Mouse (Mus musculus): Measurements from ENCODE around the gene Whrn. TPM values are rescaled to one million over a fixed set of nuclear protein-coding genes. Genes with fewer than 3 reads are reported as not detected.
A peak's percentile ranks its signal among the peaks of the same experiment; 100 is the strongest.

The Whrn gene
- polyA plus RNA-seq, 1 experiment from 2014 or later: 5.9 TPM

DNA sequence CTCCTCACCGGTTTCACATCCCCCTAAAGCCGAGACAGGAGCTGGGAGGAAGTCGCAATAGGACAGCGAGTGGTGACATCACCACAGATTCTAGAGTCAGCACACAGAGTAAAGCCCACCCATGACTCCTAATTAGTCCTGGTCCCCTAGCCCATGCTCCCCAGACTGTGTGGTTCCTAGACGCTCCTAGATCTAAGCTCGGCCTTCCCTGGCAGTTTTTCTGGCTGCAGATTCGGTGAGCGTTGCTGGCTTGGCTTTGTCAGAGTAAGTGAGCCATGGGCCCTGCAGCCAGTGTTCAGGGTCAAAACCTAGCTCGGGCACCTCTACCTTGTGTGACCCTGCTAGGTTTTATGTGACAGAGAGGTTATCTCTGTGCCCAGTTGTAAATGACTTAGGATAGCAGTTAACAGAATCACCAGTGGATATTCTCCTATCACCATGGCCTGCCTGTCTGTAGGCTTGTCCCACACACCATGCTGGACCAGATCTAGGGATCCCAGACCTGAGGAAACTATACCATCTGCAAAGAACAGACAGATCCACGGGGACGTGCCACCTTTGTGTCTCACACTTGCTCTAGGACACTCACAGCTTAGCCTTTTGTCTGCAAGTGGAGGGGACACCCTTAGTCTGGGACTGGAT is 105.8 kb downstream of the Whrn start:
- H3K4me1 ChIP-seq: peaks cover 18% of the 10 kb centered on the region
- WGBS: 67% methylated on average over 11 of the region's 11 CpGs
- no peak overlapping the region for H3K9ac ChIP-seq
- H3K27ac ChIP-seq: no peak overlapping the region
- no peak overlapping the region for H3K4me3 ChIP-seq
- no peaks in the 10 kb centered on the region for H3K27me3 ChIP-seq
- no peaks in the 10 kb centered on the region for H3K9me3 ChIP-seq
- peaks cover 71% of the 10 kb centered on the region for H3K36me3 ChIP-seq
- no peak overlapping the region for H3K4me2 ChIP-seq
- no peak for ATAC-seq (ENCODE audit: insufficient number of reproducible peaks, insufficient read depth, low FRiP score, low TSS enrichment, low read depth)

GRCm38 (mm10) chr4:63389121-63389886 is 106.5 kb downstream of the Whrn start:
- H3K9me3 ChIP-seq: no peaks in the 10 kb centered on the region
- no peaks in the 10 kb centered on the region for H3K27me3 ChIP-seq
- H3K27ac ChIP-seq: 0 out of 2 replicates have a peak overlapping the region, but pooled peaks have one; percentile 0
- no peak overlapping the region for H3K4me3 ChIP-seq
- no peak overlapping the region for H3K4me2 ChIP-seq
- ATAC-seq (ENCODE audit: insufficient number of reproducible peaks, insufficient read depth, low FRiP score, low TSS enrichment, low read depth): no peak
- 29% methylated on average over 8 of the region's 8 CpGs for WGBS
- peaks cover 18% of the 10 kb centered on the region for H3K4me1 ChIP-seq
- H3K9ac ChIP-seq: no peak overlapping the region
- H3K36me3 ChIP-seq: peaks cover 67% of the 10 kb centered on the region

DNA sequence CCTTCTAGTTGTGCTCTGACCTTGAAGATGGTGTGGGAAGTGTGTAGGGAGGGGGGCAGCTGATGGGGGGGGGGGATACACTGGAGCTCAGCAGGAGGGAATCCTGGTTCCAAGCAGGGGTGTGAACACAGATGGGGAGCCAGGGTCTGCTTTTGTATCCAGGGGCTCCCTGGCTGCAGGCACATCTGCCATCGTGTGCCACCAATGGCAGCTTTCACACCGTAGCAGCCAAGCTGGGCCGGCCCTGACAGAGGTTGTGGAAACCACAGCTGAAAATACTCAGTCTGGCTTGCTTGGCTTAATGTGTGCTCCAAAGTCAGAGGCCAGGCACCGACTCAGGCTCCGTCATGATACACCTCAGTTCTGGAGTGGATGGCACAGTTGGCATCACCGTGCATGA is 107.8 kb downstream of the Whrn start:
- Histone ChIP-seq H3K9me3 (no peaks in the 10 kb centered on the region), H3K4me3 (no peak overlapping the region), H3K9ac (no peak overlapping the region), H3K36me3 (peaks cover 68% of the 10 kb centered on the region), H3K4me2 (no peak overlapping the region), H3K27ac (no peak overlapping the region), H3K27me3 (no peaks in the 10 kb centered on the region), H3K4me1 (peaks cover 18% of the 10 kb centered on the region)
- WGBS: 85% methylated on average over 6 of the region's 6 CpGs
- ATAC-seq (ENCODE audit: insufficient number of reproducible peaks, insufficient read depth, low FRiP score, low TSS enrichment, low read depth): no peak

DNA sequence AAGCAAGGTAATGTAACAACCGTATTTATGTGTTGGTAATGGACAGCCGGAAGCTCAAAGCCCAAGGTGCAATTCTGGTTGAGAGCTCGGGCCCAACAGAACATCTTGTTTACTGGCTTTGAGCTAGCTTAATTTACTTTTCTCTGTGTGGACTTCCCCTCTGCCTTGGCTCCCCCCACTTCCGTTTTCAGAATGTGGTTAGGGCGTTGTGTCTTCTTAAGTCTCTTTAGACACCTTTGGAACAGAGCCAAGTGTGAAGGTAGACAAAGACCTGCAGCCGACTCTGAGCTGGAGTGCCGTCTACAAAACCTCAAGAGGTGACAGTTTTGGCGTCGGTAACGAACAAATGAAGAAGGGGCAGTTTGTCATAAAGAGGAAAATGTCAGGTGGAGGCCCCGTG is 110.0 kb downstream of the Whrn start:
- Histone ChIP-seq H3K27me3 (no peaks in the 10 kb centered on the region), H3K9me3 (no peaks in the 10 kb centered on the region), H3K36me3 (peaks cover 71% of the 10 kb centered on the region), H3K4me3 (no peak overlapping the region), H3K9ac (no peak overlapping the region), H3K4me1 (peaks cover 12% of the 10 kb centered on the region), H3K27ac (no peak overlapping the region), H3K4me2 (no peak overlapping the region)
- ATAC-seq (ENCODE audit: insufficient number of reproducible peaks, insufficient read depth, low FRiP score, low TSS enrichment, low read depth): no peak
- 80% methylated on average over 11 of the region's 11 CpGs for WGBS

DNA sequence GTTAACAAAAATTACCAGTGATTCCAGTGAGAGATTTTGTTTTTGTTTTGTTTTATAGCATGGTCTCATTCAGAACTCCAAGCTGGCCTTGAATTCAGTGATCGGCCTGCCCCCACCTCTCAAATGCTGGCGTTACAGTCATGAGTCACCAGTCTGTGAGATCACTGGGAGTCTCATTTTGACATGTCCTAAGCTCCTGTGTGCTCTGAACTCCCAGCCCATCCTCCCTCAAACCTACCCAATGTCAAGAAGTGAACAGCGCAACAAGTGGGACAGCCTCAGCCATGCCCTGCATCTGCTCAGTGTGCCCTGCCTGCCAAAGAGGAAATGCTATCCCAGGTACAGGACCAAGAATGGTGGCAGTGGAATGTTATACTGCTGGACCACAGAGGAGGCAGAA is 110.5 kb downstream of the Whrn start:
- H3K36me3 ChIP-seq: peaks cover 76% of the 10 kb centered on the region
- H3K4me1 ChIP-seq: peaks cover 12% of the 10 kb centered on the region
- H3K27ac ChIP-seq: no peak overlapping the region; the same call in 1 of the 2 replicates
- H3K9ac ChIP-seq: no peak overlapping the region
- no peak overlapping the region for H3K4me2 ChIP-seq
- H3K9me3 ChIP-seq: no peaks in the 10 kb centered on the region
- 93% methylated on average over 3 of the region's 3 CpGs for WGBS
- H3K4me3 ChIP-seq: no peak overlapping the region
- no peaks in the 10 kb centered on the region for H3K27me3 ChIP-seq
- ATAC-seq (ENCODE audit: insufficient number of reproducible peaks, insufficient read depth, low FRiP score, low TSS enrichment, low read depth): no peak

DNA sequence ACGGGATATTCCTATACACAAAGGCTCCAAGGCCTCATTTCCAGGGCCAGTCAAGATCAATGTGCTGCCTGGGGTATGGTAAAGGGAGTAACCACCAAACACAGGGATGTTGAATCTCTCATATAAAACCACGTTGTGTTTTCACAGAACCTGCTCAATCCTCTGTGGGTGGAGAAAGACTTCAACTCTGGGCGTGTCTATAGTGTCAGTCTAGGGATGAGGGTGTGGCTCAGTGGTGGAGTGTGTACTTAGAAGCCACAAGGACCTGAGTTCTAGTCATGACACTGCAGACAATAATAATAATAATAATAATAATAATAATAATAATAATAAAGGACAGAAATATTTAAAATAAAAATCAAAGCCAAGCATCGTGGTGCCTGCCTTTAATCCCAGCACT is 111.5 kb downstream of the Whrn start:
- H3K36me3 ChIP-seq: peaks cover 82% of the 10 kb centered on the region
- no peak overlapping the region for H3K4me3 ChIP-seq
- peaks cover 5% of the 10 kb centered on the region for H3K4me1 ChIP-seq
- no peak overlapping the region for H3K4me2 ChIP-seq
- H3K9me3 ChIP-seq: no peaks in the 10 kb centered on the region
- H3K9ac ChIP-seq: no peak overlapping the region
- no peak for ATAC-seq (ENCODE audit: insufficient number of reproducible peaks, insufficient read depth, low FRiP score, low TSS enrichment, low read depth)
- 90% methylated on average over 4 of the region's 4 CpGs for WGBS
- H3K27ac ChIP-seq: no peak overlapping the region
- no peaks in the 10 kb centered on the region for H3K27me3 ChIP-seq

GRCm38 (mm10) chr4:63383474-63383873 is 112.3 kb downstream of the Whrn start:
- Histone ChIP-seq H3K4me2 (no peak overlapping the region), H3K36me3 (peaks cover 90% of the 10 kb centered on the region), H3K9me3 (no peaks in the 10 kb centered on the region), H3K4me3 (no peak overlapping the region), H3K27ac (no peak overlapping the region), H3K27me3 (no peaks in the 10 kb centered on the region), H3K9ac (no peak overlapping the region), H3K4me1 (no peaks in the 10 kb centered on the region)
- WGBS: 88% methylated on average over 12 of the region's 12 CpGs
- ATAC-seq (ENCODE audit: insufficient number of reproducible peaks, insufficient read depth, low FRiP score, low TSS enrichment, low read depth): no peak

GRCm38 (mm10) chr4:63382676-63383369 is 113.0 kb downstream of the Whrn start:
- WGBS: 89% methylated on average over 4 of the region's 4 CpGs
- H3K36me3 ChIP-seq: peaks cover 92% of the 10 kb centered on the region

DNA sequence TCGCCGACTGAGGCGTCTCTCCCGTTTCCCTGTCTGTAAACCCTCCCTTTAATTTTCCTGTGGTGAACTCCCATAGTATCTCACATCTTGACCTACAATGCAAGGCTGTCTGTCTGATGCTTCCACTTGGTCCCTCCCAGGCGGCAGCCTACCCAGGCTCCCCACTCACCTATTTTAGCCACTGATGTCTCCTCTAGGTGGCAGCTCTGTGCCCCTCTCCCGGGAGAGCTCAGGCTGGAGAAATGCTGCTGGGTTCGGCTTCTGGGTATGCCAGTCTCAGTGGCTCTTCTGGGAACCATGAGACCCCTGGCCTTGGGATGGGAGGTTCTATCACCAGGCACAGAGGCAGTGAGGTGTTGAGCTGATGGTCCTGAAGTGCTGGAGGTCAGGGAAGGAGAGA is 118.3 kb downstream of the Whrn start:
- Histone ChIP-seq H3K4me1 (no peaks in the 10 kb centered on the region), H3K9me3 (no peaks in the 10 kb centered on the region), H3K27me3 (no peaks in the 10 kb centered on the region), H3K36me3 (peaks cover 100% of the 10 kb centered on the region), H3K9ac (no peak overlapping the region), H3K4me3 (no peak overlapping the region), H3K27ac (no peak overlapping the region), H3K4me2 (no peak overlapping the region)
- 64% methylated on average over 7 of the region's 7 CpGs for WGBS
- ATAC-seq (ENCODE audit: insufficient number of reproducible peaks, insufficient read depth, low FRiP score, low TSS enrichment, low read depth): no peak

More at GRCm38 (mm10) chr4:63382676-63383369, 113.0 kb downstream of the Whrn start:
- no peak for ATAC-seq (ENCODE audit: insufficient number of reproducible peaks, insufficient read depth, low FRiP score, low TSS enrichment, low read depth)
- no peak overlapping the region for H3K9ac ChIP-seq
- H3K27ac ChIP-seq: no peak overlapping the region
- no peaks in the 10 kb centered on the region for H3K4me1 ChIP-seq
- H3K4me2 ChIP-seq: no peak overlapping the region
- no peak overlapping the region for H3K4me3 ChIP-seq
- H3K9me3 ChIP-seq: no peaks in the 10 kb centered on the region
- H3K27me3 ChIP-seq: no peaks in the 10 kb centered on the region

DNA sequence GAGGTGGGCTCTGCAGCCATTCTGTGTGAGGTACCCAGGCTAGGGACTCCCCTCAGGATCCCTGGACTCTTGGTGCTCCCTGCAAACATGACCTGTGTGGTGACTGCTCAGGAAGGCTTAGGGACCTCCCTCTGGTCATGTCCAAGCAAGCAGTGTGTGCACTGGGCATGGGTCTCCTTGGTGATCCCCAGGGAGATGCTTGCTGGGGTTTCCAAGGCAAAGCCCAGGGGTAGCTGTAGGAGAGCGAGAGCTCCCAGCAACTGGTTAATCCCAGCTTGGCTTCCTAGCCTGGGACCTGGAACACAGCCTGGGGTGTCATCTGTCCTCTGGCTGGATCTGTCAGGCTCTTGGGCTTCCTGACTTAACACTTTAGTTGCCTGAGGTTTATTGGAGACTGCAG is 120.4 kb downstream of the Whrn start:
- Histone ChIP-seq H3K4me3 (no peak overlapping the region), H3K27ac (no peak overlapping the region), H3K36me3 (peaks cover 98% of the 10 kb centered on the region), H3K27me3 (no peaks in the 10 kb centered on the region), H3K9ac (no peak overlapping the region), H3K4me2 (no peak overlapping the region), H3K9me3 (no peaks in the 10 kb centered on the region), H3K4me1 (no peaks in the 10 kb centered on the region)
- ATAC-seq (ENCODE audit: insufficient number of reproducible peaks, insufficient read depth, low FRiP score, low TSS enrichment, low read depth): no peak
- 52% methylated on average over 1 of the region's 1 CpGs for WGBS

GRCm38 (mm10) chr4:63374331-63374730 is 121.5 kb downstream of the Whrn start:
- H3K36me3 ChIP-seq: peaks cover 98% of the 10 kb centered on the region
- 87% methylated on average over 12 of the region's 12 CpGs for WGBS
- H3K27me3 ChIP-seq: no peaks in the 10 kb centered on the region
- ATAC-seq (ENCODE audit: insufficient number of reproducible peaks, insufficient read depth, low FRiP score, low TSS enrichment, low read depth): no peak
- H3K9me3 ChIP-seq: no peaks in the 10 kb centered on the region
- H3K27ac ChIP-seq: no peak overlapping the region
- H3K9ac ChIP-seq: no peak overlapping the region
- no peak overlapping the region for H3K4me3 ChIP-seq
- no peaks in the 10 kb centered on the region for H3K4me1 ChIP-seq
- H3K4me2 ChIP-seq: no peak overlapping the region

- WGBS: 86% methylated on average over 8 of the region's 8 CpGs
- no peak for ATAC-seq (ENCODE audit: insufficient number of reproducible peaks, insufficient read depth, low FRiP score, low TSS enrichment, low read depth)
- H3K4me1 ChIP-seq: no peaks in the 10 kb centered on the region
- peaks cover 98% of the 10 kb centered on the region for H3K36me3 ChIP-seq
- H3K9ac ChIP-seq: no peak overlapping the region
- no peaks in the 10 kb centered on the region for H3K27me3 ChIP-seq
- no peak overlapping the region for H3K4me3 ChIP-seq
- no peaks in the 10 kb centered on the region for H3K9me3 ChIP-seq
- no peak overlapping the region for H3K4me2 ChIP-seq
- H3K27ac ChIP-seq: no peak overlapping the region
Measured at GRCm38 (mm10) chr4:63373404-63373803, 122.4 kb downstream of the Whrn start.
